Mouse (Mus musculus) liver, embryonic 14.5 days (tissue): Measurements from ENCODE around the gene Ccdc92b.

Experiments
- CTCF ChIP-seq: IDR thresholded peaks from 2 replicates; pipeline ENCODE4 v1.5.1; 2016; ENCODE audit warnings: antibody characterized with exemption, low read depth, control low read depth
- EP300 ChIP-seq: IDR thresholded peaks from 2 replicates; pipeline ENCODE4 v1.6.1; 2016; ENCODE audit warnings: antibody characterized with exemption, low read depth

DNA sequence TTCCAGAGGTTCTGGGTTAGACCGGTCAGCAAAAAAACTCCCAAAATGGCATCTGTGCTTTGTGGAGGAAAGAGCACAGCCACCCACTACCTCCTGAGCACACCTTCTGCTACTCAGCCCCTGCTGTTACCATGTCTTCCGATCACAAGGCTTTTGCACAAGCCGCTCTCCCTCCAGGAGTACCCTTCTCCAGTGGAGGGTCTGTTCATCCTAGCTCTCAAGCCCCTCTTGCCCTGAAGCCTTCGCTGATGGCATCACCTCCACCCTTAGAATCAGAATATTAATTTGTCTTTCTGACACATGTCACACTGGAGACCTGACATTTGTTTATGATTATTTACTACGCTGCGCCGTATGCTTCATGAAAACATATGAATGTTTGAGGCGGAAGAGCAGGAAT lies 18.1 kb downstream of the Ccdc92b start:
- TF ChIP-seq CTCF, result no peak
- no peak for TF ChIP-seq EP300
